Mouse (Mus musculus): ENCODE measurements at regions not wholly inside any gene's neighbourhood (a gene's known extent, or its start where the extent isn't known, plus 50 kb on each side); places are given as distances from the start of the nearest gene placed in this dataset.
A peak's percentile ranks its signal among the peaks of the same experiment; 100 is the strongest.

- no peak for DNase-seq
Measured at GRCm38 (mm10) chr5:47693478-47693877, 289.5 kb upstream of the Slit2 start.

DNA sequence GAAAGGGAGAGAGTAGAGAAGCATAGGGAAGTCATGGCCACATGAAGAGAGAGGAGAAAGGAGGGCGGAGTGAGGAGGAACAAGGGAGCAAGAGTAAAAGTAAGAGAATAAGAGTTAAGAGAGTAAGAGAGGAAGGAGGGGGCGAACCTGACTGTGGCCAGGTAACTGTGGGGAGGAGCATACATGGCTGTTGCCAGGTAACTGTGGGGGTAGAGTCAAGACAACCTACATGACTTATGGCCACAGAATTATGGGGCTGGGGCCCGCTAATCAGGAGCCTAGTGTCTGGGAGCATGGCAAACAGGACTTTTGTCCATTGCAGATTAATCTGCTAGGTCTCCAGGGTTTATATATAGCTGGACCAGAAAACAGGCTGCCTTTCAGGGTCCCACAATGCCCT, 289.0 kb upstream of the Slit2 start:
- no peak for DNase-seq

DNA sequence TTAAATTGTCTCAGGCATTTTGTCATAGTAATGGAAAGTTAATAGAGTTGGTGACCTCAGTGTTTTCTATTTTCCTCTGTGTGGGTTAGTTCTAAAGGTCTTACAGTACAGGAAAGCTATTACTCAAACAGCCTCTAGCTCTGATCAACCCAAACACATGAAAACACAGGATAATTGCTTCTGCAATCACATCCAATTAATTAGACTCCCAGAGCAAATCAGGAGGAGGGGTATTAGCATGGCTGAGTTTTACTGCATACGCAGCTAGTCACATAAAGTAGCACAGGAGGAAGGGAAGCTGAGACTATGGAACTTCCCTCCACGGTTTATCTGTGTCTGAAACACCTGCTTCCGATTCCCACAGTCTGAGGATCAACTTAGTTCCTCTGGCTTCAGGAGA, 288.3 kb upstream of the Slit2 start:
- DNase-seq, result no peak

DNA sequence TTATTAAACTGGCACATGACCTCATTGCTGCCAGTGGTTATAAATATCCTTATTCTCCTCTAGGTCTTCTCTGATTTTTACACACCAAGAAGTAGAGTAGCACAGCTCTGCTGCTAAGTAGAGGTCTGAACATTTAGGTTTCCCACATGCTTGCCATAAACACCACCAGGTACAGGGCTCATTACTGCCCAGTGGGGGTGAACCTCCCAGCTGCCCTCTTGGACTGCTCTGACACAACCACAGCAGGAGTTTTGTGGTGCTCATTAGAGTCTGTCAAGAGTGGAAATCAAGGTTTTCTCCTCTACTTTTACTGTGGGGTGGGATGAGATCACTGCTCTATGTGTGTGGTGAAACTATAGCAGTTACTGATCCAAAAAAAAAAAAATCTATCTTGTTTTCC, 271.4 kb upstream of the Slit2 start:
- peak in 1 of 2 experiments; percentile 1 for DNase-seq

DNA sequence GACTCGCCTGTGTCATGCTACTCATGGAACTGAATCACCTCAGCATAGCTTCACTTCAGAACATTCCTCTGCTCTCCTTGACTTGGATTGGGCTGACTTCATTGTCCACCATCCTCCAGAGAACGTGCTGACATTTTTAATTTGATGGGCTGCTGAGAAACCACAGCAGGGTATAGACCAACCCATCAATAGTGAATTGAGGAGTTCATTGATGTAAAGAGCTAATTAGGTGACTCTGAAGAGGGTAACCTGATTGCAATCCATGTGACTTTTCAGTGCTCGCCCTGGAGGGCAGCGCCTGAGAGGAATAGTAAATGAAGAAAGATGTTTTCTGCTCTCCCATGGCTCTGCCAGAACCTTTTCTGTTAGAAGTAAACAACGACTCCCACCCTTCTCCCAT, 268.6 kb upstream of the Slit2 start:
- DNase-seq, result no peak

GRCm38 (mm10) chr5:47724911-47725310, 258.0 kb upstream of the Slit2 start:
- DNase-seq, result no peak

- no peak for DNase-seq
Measured at GRCm38 (mm10) chr5:47742727-47743126, 240.2 kb upstream of the Slit2 start.

DNA sequence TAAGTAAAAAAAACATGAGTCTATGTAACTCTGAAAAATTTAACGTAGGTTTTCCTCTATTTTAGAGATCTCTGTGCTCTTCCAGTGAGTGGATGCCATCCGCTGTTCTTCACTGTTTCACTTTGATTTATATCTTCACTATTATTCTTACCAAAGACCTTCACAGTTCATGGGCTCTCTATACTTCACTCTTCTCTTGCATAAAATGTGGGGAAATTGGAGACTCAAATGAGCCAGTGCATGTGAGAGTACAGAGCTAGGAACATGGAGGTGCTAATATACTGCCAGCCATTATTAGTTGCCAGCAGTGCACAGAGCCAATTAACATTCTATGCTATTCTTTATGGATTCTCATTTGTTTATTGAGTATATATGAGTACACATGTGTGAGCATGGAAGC, 237.8 kb upstream of the Slit2 start:
- no peak for DNase-seq

GRCm38 (mm10) chr5:47751907-47752306, 231.0 kb upstream of the Slit2 start:
- no peak for DNase-seq

GRCm38 (mm10) chr5:47772642-47773353, 210.1 kb upstream of the Slit2 start:
- no peak for DNase-seq

DNA sequence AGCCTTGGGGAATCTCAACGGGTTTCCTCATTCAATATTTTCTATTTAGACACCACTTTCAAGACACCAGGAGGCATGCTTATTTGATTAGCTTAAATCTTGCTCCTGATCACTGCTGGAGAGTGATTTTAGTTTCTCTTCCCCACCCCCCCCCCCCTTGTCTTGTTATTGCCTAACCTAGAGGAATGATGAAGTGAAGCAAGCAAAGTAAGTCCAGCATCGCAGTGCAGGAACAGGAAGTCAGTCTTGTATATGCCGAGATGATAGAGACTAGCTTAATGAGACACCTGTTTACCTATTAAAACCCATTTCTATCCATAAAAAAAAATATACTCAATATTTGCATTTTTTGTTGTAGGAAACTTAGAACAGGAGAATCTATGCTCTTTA, 209.6 kb upstream of the Slit2 start:
- DNase-seq, result no peak

DNA sequence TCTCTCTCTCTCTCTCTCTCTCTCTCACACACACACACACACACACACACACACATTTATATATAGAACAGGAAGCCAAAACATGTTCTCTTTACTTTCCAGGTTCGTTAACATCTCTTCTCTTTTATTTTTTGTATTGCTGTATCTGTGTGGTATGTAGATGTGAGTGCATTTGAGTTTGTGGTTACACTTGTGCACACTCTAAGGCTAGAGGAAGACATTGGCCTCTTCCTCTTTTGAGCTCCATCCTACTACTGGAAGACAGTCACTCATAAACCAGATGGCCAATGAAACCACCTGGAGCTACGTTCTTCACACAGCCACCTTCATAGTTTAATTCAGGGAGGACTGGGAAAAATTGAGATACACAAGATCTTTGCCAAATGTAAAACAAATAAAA, 202.1 kb upstream of the Slit2 start:
- DNase-seq, result no peak

DNA sequence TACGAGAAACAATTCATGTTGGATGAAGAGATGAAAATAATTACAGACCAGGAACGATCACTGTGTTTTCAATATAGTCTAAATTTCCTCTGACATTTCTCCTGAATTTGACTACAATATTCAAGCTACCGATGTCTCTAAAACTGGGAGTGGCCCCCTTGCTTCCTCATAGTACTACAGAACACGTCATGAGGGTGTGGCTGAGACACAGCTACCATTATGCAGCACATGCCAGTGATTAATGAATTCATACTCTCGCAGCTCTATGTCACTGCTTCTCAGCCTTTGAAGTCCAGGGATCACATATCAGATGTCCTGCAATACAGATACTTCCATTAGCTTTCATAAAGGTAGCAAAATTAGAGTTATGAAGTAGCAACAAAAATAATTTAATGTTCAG, 201.3 kb upstream of the Slit2 start:
- no peak for DNase-seq

DNA sequence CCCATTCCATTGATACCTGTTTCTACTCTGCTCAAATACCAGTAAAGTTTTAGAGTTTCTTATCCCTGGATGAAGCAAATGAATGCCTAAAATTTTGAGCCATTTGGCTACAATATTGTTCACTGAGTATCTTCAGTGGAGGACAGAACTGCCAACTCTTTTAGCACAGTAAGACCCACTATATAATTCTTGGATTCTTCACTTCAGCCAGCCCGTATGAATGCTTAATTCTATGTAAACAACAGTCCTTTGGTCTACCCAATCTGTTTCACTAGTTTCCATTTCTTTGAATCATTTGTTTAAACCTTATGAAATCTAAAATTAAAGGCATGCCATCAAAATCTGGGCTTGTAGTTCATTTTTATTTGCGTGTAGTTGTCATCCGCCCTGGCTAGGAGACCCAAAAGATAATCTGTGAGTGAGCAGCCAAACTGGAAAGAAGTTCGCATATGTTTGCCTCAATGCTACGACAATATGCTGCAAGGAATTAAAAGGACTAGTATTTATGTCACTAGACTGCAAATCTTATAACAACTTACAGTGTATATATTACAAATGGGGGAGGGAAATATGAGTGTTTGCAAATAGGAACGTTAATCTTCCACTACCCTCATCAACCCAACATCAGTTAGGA, 188.2 kb upstream of the Slit2 start:
- no peak for DNase-seq

DNA sequence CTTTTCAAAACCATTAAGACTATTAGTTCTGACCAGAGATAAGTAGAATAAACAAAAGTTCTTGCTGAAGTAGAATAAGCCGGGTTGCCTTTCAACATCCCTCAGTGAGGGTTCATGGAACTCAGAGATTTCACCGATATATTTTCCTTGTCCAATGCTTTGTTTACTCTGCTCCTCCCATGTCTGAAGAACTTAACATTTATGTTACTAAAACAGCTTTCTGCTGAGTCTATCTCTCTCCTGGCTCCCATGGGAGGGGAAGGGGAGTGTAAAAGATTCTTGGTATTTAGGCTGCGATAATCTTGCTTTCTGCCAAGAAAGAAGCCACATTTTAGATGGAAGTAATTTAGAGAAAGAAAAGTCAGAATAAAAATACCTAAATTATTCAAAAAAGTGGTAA, 187.7 kb upstream of the Slit2 start:
- no peak for DNase-seq

DNA sequence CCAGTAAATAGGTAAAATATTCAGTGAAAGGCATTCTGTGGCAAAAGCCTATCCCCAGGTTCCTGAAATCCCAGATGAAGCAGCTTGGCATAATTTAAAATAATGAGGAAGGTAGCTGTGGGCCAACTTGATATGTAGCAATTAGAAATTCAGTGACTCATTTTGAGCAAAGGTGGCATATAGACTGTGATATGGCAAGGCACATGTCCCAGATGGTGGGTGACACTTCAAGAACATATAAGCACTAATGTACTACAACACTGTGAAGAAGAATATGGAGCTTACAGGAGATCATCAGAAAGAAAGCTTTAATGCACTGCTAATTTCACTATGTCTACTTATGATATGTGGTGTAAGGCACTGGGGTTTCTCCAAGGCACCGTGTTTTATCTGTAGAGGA, 162.0 kb upstream of the Slit2 start:
- DNase-seq, result no peak

DNA sequence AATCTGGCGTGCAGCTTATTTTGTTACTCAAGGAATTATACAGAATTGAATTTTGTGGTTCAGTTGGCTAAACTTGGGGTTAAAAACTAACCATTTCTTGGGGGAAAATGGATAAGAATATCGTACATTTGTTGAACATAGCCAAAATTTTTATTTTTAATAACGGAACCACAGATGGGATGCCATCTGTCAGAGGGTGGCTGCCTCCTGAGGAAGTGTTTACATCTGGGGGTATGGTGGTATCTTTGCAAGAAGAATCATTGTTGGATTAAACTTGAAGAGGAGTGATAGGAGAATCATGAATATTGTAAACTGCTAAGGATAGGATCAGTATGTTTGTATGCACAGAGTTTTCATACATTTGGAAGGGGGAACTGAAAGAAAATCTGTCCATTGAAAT, 144.9 kb upstream of the Slit2 start:
- no peak for DNase-seq

DNA sequence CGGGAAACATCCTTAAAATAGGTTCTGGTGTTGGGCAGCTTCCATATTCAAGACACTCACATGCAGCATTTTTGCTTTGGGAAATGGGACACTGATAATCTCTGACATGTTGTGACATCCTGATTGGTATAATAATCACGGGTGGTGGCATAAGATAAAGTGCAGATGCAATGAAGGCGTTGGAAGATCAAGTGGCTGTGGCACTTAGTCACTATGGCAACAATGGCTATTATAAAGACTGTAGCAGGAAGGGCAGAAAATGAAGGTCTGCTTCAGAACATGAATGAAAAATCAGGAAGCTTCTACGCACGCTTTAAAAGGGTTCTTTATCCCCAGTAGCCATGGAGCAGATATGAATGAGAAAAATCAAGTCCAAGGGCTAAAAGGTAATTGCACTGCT, 113.2 kb upstream of the Slit2 start:
- DNase-seq, result no peak

All from cerebellum, postnatal 36 days (tissue).